Mouse (Mus musculus) heart, postnatal 0 days (tissue): Measurements from ENCODE around the gene Tmem156. TPM values are rescaled to one million over a fixed set of nuclear protein-coding genes. Genes with fewer than 3 reads are reported as not detected.

Experiments used
- ATAC-seq: fragments of 200-750 bp; cut with Nextera tagmentation; 2 replicates; pipeline ENCODE4 v1.8.0; 2017; ENCODE audit warnings: low read depth, moderate number of reproducible peaks, moderate library complexity; ENCODE audit not compliant: insufficient read depth
- DNase-seq: peaks from one replicate; pipeline ENCODE4 v3.0.0-alpha.2; 2016; ENCODE audit warnings: low spot score
- H3K27ac ChIP-seq: fragments of 300-500 bp; sonication (generic); 2 replicates; pipeline ENCODE4 v1.5.1; 2014; ENCODE audit warnings: low read depth, mild to moderate bottlenecking
- H3K27me3 ChIP-seq: fragments of 300-500 bp; sonication (generic); 2 replicates; pipeline ENCODE4 v1.6.1; 2014; ENCODE audit warnings: low read length, mixed read lengths; ENCODE audit not compliant: control insufficient read depth, insufficient read depth
- H3K36me3 ChIP-seq: fragments of 300-500 bp; sonication (generic); replicated peaks from 2 replicates; pipeline ENCODE4 v1.6.1; 2014; ENCODE audit warnings: low read length, mixed read lengths; ENCODE audit not compliant: control insufficient read depth, insufficient read depth
- H3K4me1 ChIP-seq: fragments of 300-500 bp; sonication (generic); 2 replicates; pipeline ENCODE4 v1.6.1; 2014; ENCODE audit warnings: antibody characterized with exemption; ENCODE audit not compliant: control insufficient read depth, insufficient read depth
- H3K4me2 ChIP-seq: fragments of 300-500 bp; sonication (generic); 2 replicates; pipeline ENCODE4 v1.6.1; 2014; ENCODE audit warnings: low read depth, mild to moderate bottlenecking, low read length, moderate library complexity
- H3K4me3 ChIP-seq: fragments of 300-500 bp; sonication (generic); 2 replicates; pipeline ENCODE4 v1.5.1; 2014; ENCODE audit warnings: low read depth, low read length
- H3K9ac ChIP-seq: fragments of 300-500 bp; sonication (generic); replicated peaks from 2 replicates; pipeline ENCODE4 v1.6.1; 2014; ENCODE audit warnings: low read depth, low read length, mixed read lengths
- H3K9me3 ChIP-seq: fragments of 300-500 bp; sonication (generic); replicated peaks from 2 replicates; pipeline ENCODE4 v1.6.1; 2016; ENCODE audit warnings: low read length; ENCODE audit not compliant: control insufficient read depth
- CTCF ChIP-seq: IDR thresholded peaks from 2 replicates; pipeline ENCODE4 v1.5.1; 2016; ENCODE audit warnings: antibody characterized with exemption, control low read depth, low read depth
- EP300 ChIP-seq: IDR thresholded peaks from 2 replicates; pipeline ENCODE4 v1.6.1; 2016; ENCODE audit warnings: antibody characterized with exemption, low read depth
- WGBS: fragments of 180-500 bp; shearing (Covaris S2); extraction: QIAGEN DNeasy Blood & Tissue Kit; methylation state at CpG from one replicate; pipeline ENCODE4 v1.1.7; 2014; 5-methylcytosine and 5-hydroxymethylcytosine counted together
- polyA plus RNA-seq: library from polyadenylated mRNA; unstranded; fragments of >200 nt; fragmentation: Nextera tagmentation; extraction: Ambion mirVana; gene quantifications from 2 replicates; pipeline ENCODE4 v1.2.1, GENCODE M21; 2015
- total RNA-seq: library from RNA; depleted of rRNA; stranded (reverse); fragments of >200 nt; gene quantifications from 2 replicates; pipeline ENCODE4 v1.2.3, GENCODE M21; 2014; ENCODE audit warnings: low replicate concordance

Tmem156 gene
- total and polyA plus RNA-seq, 2 experiments from 2014 or later: 0.19 TPM; not detected in 1

DNA sequence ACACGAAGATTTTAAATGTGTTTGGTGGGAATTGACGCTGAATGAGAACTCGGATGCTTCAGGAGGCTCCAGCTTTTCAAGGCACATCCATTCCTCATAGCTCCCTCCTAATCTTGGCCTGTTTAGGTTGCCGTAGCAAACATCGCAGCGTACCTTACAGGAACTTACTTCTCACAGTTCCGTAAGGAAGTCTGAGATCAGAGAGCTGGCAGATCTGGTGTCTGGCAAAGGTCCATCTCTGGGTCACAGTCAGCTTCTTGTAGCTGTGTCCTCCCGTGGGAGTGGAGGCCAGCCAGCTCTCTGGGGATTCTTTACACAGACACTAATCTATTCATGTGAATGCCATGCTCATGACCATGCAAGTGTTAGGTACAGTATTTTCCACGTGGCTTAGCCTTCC is 65.2 kb downstream of the Tmem156 start:
- H3K9ac ChIP-seq: no peak overlapping the region
- no peak overlapping the region for H3K4me2 ChIP-seq
- H3K27me3 ChIP-seq: no peaks in the 10 kb centered on the region
- WGBS: 64% methylated on average over 9 of the region's 9 CpGs
- no peak overlapping the region for H3K4me3 ChIP-seq
- DNase-seq (no peak), ATAC-seq (no peak)
- peaks cover 43% of the 10 kb centered on the region for H3K36me3 ChIP-seq
- H3K9me3 ChIP-seq: no peaks in the 10 kb centered on the region
- no peaks in the 10 kb centered on the region for H3K4me1 ChIP-seq
- no peak overlapping the region for H3K27ac ChIP-seq
- TF ChIP-seq EP300 (no peak), CTCF (no peak)

- H3K4me3 ChIP-seq: no peak overlapping the region
- H3K9me3 ChIP-seq: no peaks in the 10 kb centered on the region
- H3K27ac ChIP-seq: no peak overlapping the region
- no peaks in the 10 kb centered on the region for H3K27me3 ChIP-seq
- no peak overlapping the region for H3K9ac ChIP-seq
- H3K4me2 ChIP-seq: no peak overlapping the region
- no peak for DNase-seq
- no peak for TF ChIP-seq EP300
- TF ChIP-seq CTCF: no peak
- WGBS: 67% methylated on average over 6 of the region's 6 CpGs
- no peaks in the 10 kb centered on the region for H3K4me1 ChIP-seq
- no peak for ATAC-seq
- H3K36me3 ChIP-seq: peaks cover 38% of the 10 kb centered on the region
Measured at GRCm38 (mm10) chr5:65025916-65026315, 66.0 kb downstream of the Tmem156 start.

DNA sequence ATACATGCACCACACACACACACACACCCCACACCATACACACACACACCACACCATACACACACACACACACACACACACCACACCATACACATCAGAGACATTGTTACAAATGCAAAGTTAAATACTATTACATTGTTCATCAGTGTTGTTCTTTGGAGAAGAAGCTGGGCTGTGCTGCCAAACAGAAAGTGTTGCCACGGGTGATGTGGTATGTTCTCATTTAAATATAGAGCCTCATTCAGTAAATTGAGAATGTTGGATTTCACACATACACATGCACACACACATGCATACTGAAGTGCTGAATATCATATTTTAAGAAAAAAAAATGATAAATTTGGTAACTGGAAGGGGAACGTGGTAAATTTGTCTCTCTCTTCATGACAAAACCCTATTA is 67.3 kb downstream of the Tmem156 start:
- peaks cover 32% of the 10 kb centered on the region for H3K36me3 ChIP-seq
- no peaks in the 10 kb centered on the region for H3K9me3 ChIP-seq
- H3K9ac ChIP-seq: no peak overlapping the region
- H3K4me3 ChIP-seq: no peak overlapping the region
- no peak overlapping the region for H3K4me2 ChIP-seq
- WGBS: 73% methylated on average over 2 of the region's 2 CpGs
- no peaks in the 10 kb centered on the region for H3K27me3 ChIP-seq
- H3K27ac ChIP-seq: no peak overlapping the region
- ATAC-seq: no peak
- no peaks in the 10 kb centered on the region for H3K4me1 ChIP-seq
- no peak for DNase-seq
- TF ChIP-seq CTCF (no peak), EP300 (no peak)

- ATAC-seq (no peak), DNase-seq (no peak)
- TF ChIP-seq CTCF (no peak), EP300 (no peak)
- Histone ChIP-seq H3K4me1 (no peaks in the 10 kb centered on the region), H3K9ac (no peak overlapping the region), H3K4me3 (no peak overlapping the region), H3K4me2 (no peak overlapping the region), H3K27ac (no peak overlapping the region), H3K9me3 (no peaks in the 10 kb centered on the region), H3K27me3 (no peaks in the 10 kb centered on the region), H3K36me3 (peaks cover 15% of the 10 kb centered on the region)
- WGBS: 92% methylated on average over 4 of the region's 4 CpGs
Measured at GRCm38 (mm10) chr5:65022006-65022405, 69.9 kb downstream of the Tmem156 start.

DNA sequence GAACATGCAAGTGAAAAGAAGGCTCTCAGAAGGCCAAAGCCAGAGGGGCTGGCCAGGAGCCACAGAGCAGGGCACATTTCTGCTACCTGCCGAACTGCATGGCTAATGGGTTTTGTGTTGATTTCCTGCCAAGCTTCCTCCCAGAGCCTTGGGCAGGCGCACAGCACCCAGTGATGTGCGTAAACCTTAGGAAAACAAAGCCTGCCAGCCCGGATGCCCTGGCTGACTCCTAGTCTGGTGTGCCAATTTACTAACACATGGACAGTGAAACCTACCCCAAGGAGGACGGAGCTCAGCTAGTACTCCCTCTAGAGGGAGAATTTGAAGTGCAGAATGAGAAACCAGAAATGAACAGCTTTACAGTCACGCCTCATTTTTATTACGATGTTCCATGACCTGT is 72.1 kb downstream of the Tmem156 start:
- H3K27me3 ChIP-seq: no peaks in the 10 kb centered on the region
- H3K36me3 ChIP-seq: peaks cover 27% of the 10 kb centered on the region
- ATAC-seq (no peak), DNase-seq (no peak)
- WGBS: 58% methylated on average over 7 of the region's 7 CpGs
- H3K4me1 ChIP-seq: no peaks in the 10 kb centered on the region
- H3K4me3 ChIP-seq: no peak overlapping the region
- no peak overlapping the region for H3K4me2 ChIP-seq
- H3K27ac ChIP-seq: no peak overlapping the region
- H3K9me3 ChIP-seq: no peaks in the 10 kb centered on the region
- H3K9ac ChIP-seq: no peak overlapping the region
- TF ChIP-seq EP300: no peak
- TF ChIP-seq CTCF: peak; percentile 13; the same call in 1 of the 2 replicates

GRCm38 (mm10) chr5:65019109-65019508 is 72.8 kb downstream of the Tmem156 start:
- Histone ChIP-seq H3K9ac (no peak overlapping the region), H3K4me3 (no peak overlapping the region), H3K9me3 (no peaks in the 10 kb centered on the region), H3K4me1 (no peaks in the 10 kb centered on the region), H3K36me3 (peaks cover 27% of the 10 kb centered on the region), H3K27ac (no peak overlapping the region), H3K27me3 (no peaks in the 10 kb centered on the region), H3K4me2 (no peak overlapping the region)
- TF ChIP-seq EP300 (no peak), CTCF (no peak)
- ATAC-seq (no peak), DNase-seq (no peak)
- 77% methylated on average over 8 of the region's 8 CpGs for WGBS
